Mouse (Mus musculus) left cerebral cortex, postnatal 36 days (tissue): ENCODE measurements at regions not wholly inside any gene's neighbourhood (a gene's known extent, or its start where the extent isn't known, plus 50 kb on each side); places are given as distances from the start of the nearest gene placed in this dataset.
"Not testable (repeated sequence)": the region's sequence is repeated elsewhere in the genome, so short reads cannot be mapped to it uniquely, and the experiment has no call there.

Experiments
- DNase-seq, 2 experiments: peaks; one replicate each; pipeline ENCODE4 v3.0.0; 2021 to 2022; ENCODE audit warnings: low spot score in 2 of 2, mixed read lengths in 1 of 2
- intact Hi-C: fragments of 180-260 bp; cut with DNase I; formaldehyde crosslinking; loops from one replicate; pipeline ENCODE4 v1.15.1; 2025

GRCm38 (mm10) chr12:54527577-54527976 is 128.8 kb downstream of the Sptssa start:
- intact Hi-C loops = no loop called here
- no peak for DNase-seq

GRCm38 (mm10) chr12:54520406-54520805 is 136.0 kb downstream of the Sptssa start:
- DNase-seq = no peak
- intact Hi-C loops = no loop called here

GRCm38 (mm10) chr12:54519370-54519769 is 137.0 kb downstream of the Sptssa start:
- no peak for DNase-seq
- intact Hi-C loops = no loop called here

- DNase-seq = no peak
- intact Hi-C loops = no loop called here
Measured at GRCm38 (mm10) chr12:54517265-54517664, 139.1 kb downstream of the Sptssa start.

GRCm38 (mm10) chr12:54516463-54516862 is 139.9 kb downstream of the Sptssa start:
- DNase-seq = no peak
- intact Hi-C loops = no loop called here

GRCm38 (mm10) chr12:54516039-54516438 is 140.3 kb downstream of the Sptssa start:
- intact Hi-C loops = not testable (repeated sequence)

GRCm38 (mm10) chr12:54509903-54510302 is 146.5 kb downstream of the Sptssa start:
- DNase-seq = no peak
- intact Hi-C loops = no loop called here

More at GRCm38 (mm10) chr12:54516039-54516438, 140.3 kb downstream of the Sptssa start:
- DNase-seq = not testable (repeated sequence)

- DNase-seq = no peak
- intact Hi-C loops = no loop called here
Measured at GRCm38 (mm10) chr12:54502775-54503174, 153.6 kb downstream of the Sptssa start.

GRCm38 (mm10) chr12:54499963-54500362 is 156.4 kb downstream of the Sptssa start:
- intact Hi-C loops = loop anchor here (10.0 kb wide), 1 partner anchor 1585 kb away; no protein-coding TSS in a partner anchor
- no peak for DNase-seq

GRCm38 (mm10) chr12:54495701-54496374 is 160.5 kb downstream of the Sptssa start:
- intact Hi-C loops = loop anchor here (10.0 kb wide), 1 partner anchor 1581 kb away; no protein-coding TSS in a partner anchor
- DNase-seq = no peak

GRCm38 (mm10) chr12:54494756-54495375 is 161.5 kb downstream of the Sptssa start:
- intact Hi-C loops = loop anchor here (10.0 kb wide), 1 partner anchor 1580 kb away; no protein-coding TSS in a partner anchor
- DNase-seq = no peak

- intact Hi-C loops = loop anchor here (10.0 kb wide), 1 partner anchor 1578 kb away; no protein-coding TSS in a partner anchor
- DNase-seq = no peak
Measured at GRCm38 (mm10) chr12:54492737-54493136, 163.6 kb downstream of the Sptssa start.

GRCm38 (mm10) chr12:54490460-54490859 is 165.9 kb downstream of the Sptssa start:
- no peak for DNase-seq
- intact Hi-C loops = loop anchor here (10.0 kb wide), 1 partner anchor 1576 kb away; no protein-coding TSS in a partner anchor

- intact Hi-C loops = loop anchor here (5.0 to 10.0 kb wide), 3 partner anchors 137 to 1575 kb away; no protein-coding TSS in a partner anchor
Measured at GRCm38 (mm10) chr12:54489675-54490074, 166.7 kb downstream of the Sptssa start.

GRCm38 (mm10) chr12:54487689-54488088 is 168.7 kb downstream of the Sptssa start:
- DNase-seq = no peak
- intact Hi-C loops = loop anchor here (5.0 kb wide), 2 partner anchors 135 to 390 kb away; no protein-coding TSS in a partner anchor

More at GRCm38 (mm10) chr12:54489675-54490074, 166.7 kb downstream of the Sptssa start:
- DNase-seq = peak; percentile 49 to 65

- intact Hi-C loops = no loop called here
- DNase-seq = no peak
Measured at GRCm38 (mm10) chr12:54482020-54482419, 174.4 kb downstream of the Sptssa start.

GRCm38 (mm10) chr12:54479841-54480240 is 176.5 kb downstream of the Sptssa start:
- intact Hi-C loops = no loop called here
- no peak for DNase-seq

GRCm38 (mm10) chr12:54472881-54473280 is 183.5 kb downstream of the Sptssa start:
- DNase-seq = no peak
- intact Hi-C loops = no loop called here

- DNase-seq = no peak
- intact Hi-C loops = no loop called here
Measured at GRCm38 (mm10) chr12:54472407-54472806, 184.0 kb downstream of the Sptssa start.

- intact Hi-C loops = no loop called here
- no peak for DNase-seq
Measured at GRCm38 (mm10) chr12:54467635-54468034, 188.7 kb downstream of the Sptssa start.

GRCm38 (mm10) chr12:54463806-54464205 is 192.6 kb downstream of the Sptssa start:
- DNase-seq = no peak
- intact Hi-C loops = no loop called here
